Mouse (Mus musculus): Measurements from ENCODE around the gene Stk39. TPM values are rescaled to one million over a fixed set of nuclear protein-coding genes. Genes with fewer than 3 reads are reported as not detected.

Gene Stk39
- polyA plus RNA-seq, 1 experiment from 2014 or later: 46.5 TPM

GRCm38 (mm10) chr2:68229081-68229480, 243.0 kb downstream of the Stk39 start:
- Histone ChIP-seq H3K27ac (no peak overlapping the region), H3K9me3 (no peaks in the 10 kb centered on the region), H3K9ac (no peak overlapping the region), H3K27me3 (replicated peaks) (no peaks in the 10 kb centered on the region), H3K4me3 (no peak overlapping the region), H3K4me1 (no peaks in the 10 kb centered on the region), H3K36me3 (peaks cover 5% of the 10 kb centered on the region; the same call in 1 of the 2 replicates), H3K4me2 (replicated peaks) (no peak overlapping the region)
- WGBS: 70% methylated on average over 2 of the region's 2 CpGs
- no peak for ATAC-seq (ENCODE audit: low FRiP score, low read depth)

GRCm38 (mm10) chr2:68222227-68222873, 249.7 kb downstream of the Stk39 start:
- Histone ChIP-seq H3K4me1 (peaks cover 17% of the 10 kb centered on the region), H3K9me3 (no peaks in the 10 kb centered on the region), H3K27ac (no peak overlapping the region), H3K4me3 (no peak overlapping the region), H3K36me3 (peaks cover 2% of the 10 kb centered on the region; the same call in 1 of the 2 replicates), H3K4me2 (replicated peaks) (no peak overlapping the region), H3K9ac (no peak overlapping the region), H3K27me3 (replicated peaks) (no peaks in the 10 kb centered on the region)
- WGBS: 23% methylated on average over 5 of the region's 5 CpGs
- peak; percentile 67 for ATAC-seq (ENCODE audit: low FRiP score, low read depth)

DNA sequence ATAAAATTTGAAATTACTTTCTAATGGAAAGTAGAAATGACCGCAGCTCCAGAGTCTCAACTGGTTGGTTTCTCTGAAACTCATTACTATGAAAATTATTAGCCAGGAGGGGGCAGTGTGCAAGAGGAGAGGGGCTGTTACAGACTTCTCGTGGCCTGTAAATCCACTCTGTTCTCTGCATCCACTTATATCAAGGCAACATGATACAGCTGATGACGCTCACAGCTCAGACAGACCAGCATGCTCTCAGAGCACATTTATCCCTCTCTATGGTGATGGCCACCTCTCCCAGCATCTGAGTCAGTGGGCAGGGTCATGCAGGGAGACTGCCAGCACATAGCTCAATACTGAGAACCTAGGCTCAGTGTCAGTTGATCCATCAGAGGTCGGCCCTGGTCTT, 250.8 kb downstream of the Stk39 start:
- peak; percentile 57; the same call in 1 of the 2 replicates for ATAC-seq (ENCODE audit: low FRiP score, low read depth)
- Histone ChIP-seq H3K36me3 (peaks cover 2% of the 10 kb centered on the region; the same call in 1 of the 2 replicates), H3K9ac (no peak overlapping the region), H3K27me3 (replicated peaks) (no peaks in the 10 kb centered on the region), H3K4me1 (peaks cover 17% of the 10 kb centered on the region), H3K4me3 (no peak overlapping the region), H3K27ac (no peak overlapping the region), H3K4me2 (replicated peaks) (no peak overlapping the region), H3K9me3 (no peaks in the 10 kb centered on the region)
- 70% methylated on average over 4 of the region's 4 CpGs for WGBS

- H3K4me3 ChIP-seq: no peak overlapping the region
Measured at GRCm38 (mm10) chr2:68219823-68220222, 252.2 kb downstream of the Stk39 start.

DNA sequence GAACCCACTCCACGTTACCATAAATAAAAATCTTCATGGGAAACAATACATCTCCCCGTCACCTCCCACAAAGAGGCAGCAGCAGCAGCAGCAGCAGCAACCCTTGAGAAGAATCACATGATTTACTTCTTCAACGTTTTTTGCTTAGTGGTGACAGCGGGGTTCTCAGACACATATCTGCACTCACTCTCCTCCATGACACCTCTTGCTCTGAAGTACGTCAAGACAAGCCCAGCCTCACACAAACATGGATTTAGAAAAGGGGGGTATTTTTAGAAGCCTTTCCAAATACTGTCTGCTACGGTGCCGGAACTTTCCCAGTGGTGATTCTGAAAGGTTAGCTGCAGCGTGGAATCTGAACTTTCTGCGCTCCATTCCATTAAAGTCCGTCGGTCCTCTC, 256.9 kb downstream of the Stk39 start:
- Histone ChIP-seq H3K36me3 (peaks cover 2% of the 10 kb centered on the region; the same call in 1 of the 2 replicates), H3K4me3 (no peak overlapping the region), H3K27ac (no peak overlapping the region), H3K27me3 (replicated peaks) (no peaks in the 10 kb centered on the region), H3K4me1 (no peaks in the 10 kb centered on the region), H3K9me3 (no peaks in the 10 kb centered on the region), H3K9ac (no peak overlapping the region), H3K4me2 (replicated peaks) (no peak overlapping the region)
- WGBS: 84% methylated on average over 11 of the region's 11 CpGs
- no peak for ATAC-seq (ENCODE audit: low FRiP score, low read depth)

More at GRCm38 (mm10) chr2:68219823-68220222, 252.2 kb downstream of the Stk39 start:
- H3K9ac ChIP-seq: no peak overlapping the region
- H3K36me3 ChIP-seq: peaks cover 2% of the 10 kb centered on the region; the same call in 1 of the 2 replicates
- H3K27me3 ChIP-seq (replicated peaks): no peaks in the 10 kb centered on the region
- no peak overlapping the region for H3K4me2 ChIP-seq (replicated peaks)
- 91% methylated on average over 4 of the region's 4 CpGs for WGBS
- H3K9me3 ChIP-seq: no peaks in the 10 kb centered on the region
- ATAC-seq (ENCODE audit: low FRiP score, low read depth): no peak
- H3K4me1 ChIP-seq: peaks cover 17% of the 10 kb centered on the region
- no peak overlapping the region for H3K27ac ChIP-seq

DNA sequence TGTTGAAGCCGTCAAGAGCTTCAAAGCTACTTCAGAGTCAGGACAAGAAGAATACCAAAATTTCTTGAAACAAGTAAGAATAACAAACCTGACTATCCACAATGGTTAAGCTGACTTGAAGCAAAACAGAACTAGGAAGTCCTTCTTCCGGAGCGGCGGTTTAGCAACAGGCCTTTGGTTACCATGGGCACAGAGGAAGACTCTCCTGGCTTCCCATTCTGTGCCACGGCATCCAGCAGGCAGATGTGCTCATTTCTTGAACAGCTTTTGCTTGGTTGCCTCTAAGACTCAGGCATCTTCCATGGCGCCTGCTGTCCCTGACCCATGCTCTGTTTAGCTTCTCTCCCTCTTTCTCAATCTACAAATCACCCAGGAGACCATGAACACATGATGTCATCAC, 257.7 kb downstream of the Stk39 start:
- H3K4me1 ChIP-seq: no peaks in the 10 kb centered on the region
- no peak overlapping the region for H3K9ac ChIP-seq
- no peak overlapping the region for H3K4me2 ChIP-seq (replicated peaks)
- H3K27ac ChIP-seq: no peak overlapping the region
- no peak overlapping the region for H3K4me3 ChIP-seq
- peaks cover 2% of the 10 kb centered on the region; the same call in 1 of the 2 replicates for H3K36me3 ChIP-seq
- no peaks in the 10 kb centered on the region for H3K27me3 ChIP-seq (replicated peaks)
- no peak for ATAC-seq (ENCODE audit: low FRiP score, low read depth)
- no peaks in the 10 kb centered on the region for H3K9me3 ChIP-seq
- 77% methylated on average over 6 of the region's 6 CpGs for WGBS

DNA sequence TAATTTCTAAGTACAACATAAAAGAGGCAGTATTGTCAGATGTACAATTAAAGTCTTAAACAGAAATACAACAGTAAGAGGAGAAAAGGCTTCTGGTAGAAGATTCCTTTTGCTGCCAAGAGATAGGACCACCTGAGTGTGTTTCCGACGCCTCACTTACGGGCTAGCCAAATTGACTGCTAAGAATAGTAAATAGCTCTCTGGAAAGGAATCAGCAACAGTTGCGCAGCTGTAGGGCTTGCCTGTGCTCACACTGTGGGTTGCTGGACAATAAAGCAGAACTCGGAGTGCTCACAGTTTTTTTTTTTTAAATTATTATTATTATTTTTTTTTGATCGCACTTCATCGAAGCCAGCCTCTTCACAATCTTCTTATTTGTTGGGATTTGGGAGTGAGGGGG, 260.6 kb downstream of the Stk39 start:
- H3K27ac ChIP-seq: no peak overlapping the region
- H3K4me3 ChIP-seq: no peak overlapping the region
- H3K9me3 ChIP-seq: no peaks in the 10 kb centered on the region
- ATAC-seq (ENCODE audit: low FRiP score, low read depth): no peak
- 88% methylated on average over 7 of the region's 7 CpGs for WGBS
- H3K4me2 ChIP-seq (replicated peaks): no peak overlapping the region
- no peaks in the 10 kb centered on the region for H3K4me1 ChIP-seq
- no peaks in the 10 kb centered on the region for H3K27me3 ChIP-seq (replicated peaks)
- no peak overlapping the region for H3K9ac ChIP-seq
- H3K36me3 ChIP-seq: no peaks in the 10 kb centered on the region

GRCm38 (mm10) chr2:68196245-68196644, 275.8 kb downstream of the Stk39 start:
- H3K4me1 ChIP-seq: no peaks in the 10 kb centered on the region
- H3K36me3 ChIP-seq: no peaks in the 10 kb centered on the region
- WGBS: 78% methylated on average over 4 of the region's 4 CpGs
- no peak overlapping the region for H3K4me2 ChIP-seq (replicated peaks)
- H3K27ac ChIP-seq: no peak overlapping the region
- no peaks in the 10 kb centered on the region for H3K27me3 ChIP-seq (replicated peaks)
- H3K4me3 ChIP-seq: no peak overlapping the region
- H3K9me3 ChIP-seq: no peaks in the 10 kb centered on the region
- no peak for ATAC-seq (ENCODE audit: low FRiP score, low read depth)
- no peak overlapping the region for H3K9ac ChIP-seq

DNA sequence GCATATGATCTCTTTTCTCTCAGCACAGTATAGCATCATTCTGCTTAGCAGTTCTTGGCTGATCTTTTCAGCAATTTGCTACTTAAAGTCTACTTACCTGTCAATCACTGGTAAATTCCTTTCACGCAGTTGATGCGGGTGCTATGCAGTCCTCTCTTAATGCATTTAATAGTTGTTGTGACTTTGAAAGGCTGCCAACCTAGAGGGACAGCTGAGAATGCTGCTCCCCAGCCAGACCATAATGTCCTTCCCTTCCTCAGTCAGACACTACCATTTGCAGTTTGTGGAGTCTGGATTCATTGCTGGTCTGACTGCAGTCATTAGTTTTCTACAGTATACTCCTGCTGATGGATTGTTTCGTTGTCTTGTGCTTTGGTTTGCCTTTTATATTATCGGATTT, 277.6 kb downstream of the Stk39 start:
- 78% methylated on average over 4 of the region's 4 CpGs for WGBS
- no peaks in the 10 kb centered on the region for H3K4me1 ChIP-seq
- H3K27me3 ChIP-seq (replicated peaks): no peaks in the 10 kb centered on the region
- no peak overlapping the region for H3K9ac ChIP-seq
- no peaks in the 10 kb centered on the region for H3K9me3 ChIP-seq
- no peak overlapping the region for H3K4me3 ChIP-seq
- no peak overlapping the region for H3K4me2 ChIP-seq (replicated peaks)
- no peaks in the 10 kb centered on the region for H3K36me3 ChIP-seq
- no peak overlapping the region for H3K27ac ChIP-seq
- no peak for ATAC-seq (ENCODE audit: low FRiP score, low read depth)

GRCm38 (mm10) chr2:68193465-68193837, 278.6 kb downstream of the Stk39 start:
- Histone ChIP-seq H3K27ac (no peak overlapping the region), H3K9ac (no peak overlapping the region), H3K4me2 (replicated peaks) (no peak overlapping the region), H3K4me3 (no peak overlapping the region), H3K27me3 (replicated peaks) (no peaks in the 10 kb centered on the region), H3K36me3 (no peaks in the 10 kb centered on the region), H3K4me1 (no peaks in the 10 kb centered on the region), H3K9me3 (no peaks in the 10 kb centered on the region)
- no peak for ATAC-seq (ENCODE audit: low FRiP score, low read depth)

- no peak for ATAC-seq (ENCODE audit: low FRiP score, low read depth)
- Histone ChIP-seq H3K27me3 (replicated peaks) (no peaks in the 10 kb centered on the region), H3K36me3 (no peaks in the 10 kb centered on the region), H3K4me1 (no peaks in the 10 kb centered on the region), H3K9me3 (no peaks in the 10 kb centered on the region), H3K4me3 (no peak overlapping the region), H3K4me2 (replicated peaks) (no peak overlapping the region), H3K27ac (no peak overlapping the region), H3K9ac (no peak overlapping the region)
- 84% methylated on average over 5 of the region's 5 CpGs for WGBS
Measured at GRCm38 (mm10) chr2:68192605-68193464, 279.2 kb downstream of the Stk39 start.

DNA sequence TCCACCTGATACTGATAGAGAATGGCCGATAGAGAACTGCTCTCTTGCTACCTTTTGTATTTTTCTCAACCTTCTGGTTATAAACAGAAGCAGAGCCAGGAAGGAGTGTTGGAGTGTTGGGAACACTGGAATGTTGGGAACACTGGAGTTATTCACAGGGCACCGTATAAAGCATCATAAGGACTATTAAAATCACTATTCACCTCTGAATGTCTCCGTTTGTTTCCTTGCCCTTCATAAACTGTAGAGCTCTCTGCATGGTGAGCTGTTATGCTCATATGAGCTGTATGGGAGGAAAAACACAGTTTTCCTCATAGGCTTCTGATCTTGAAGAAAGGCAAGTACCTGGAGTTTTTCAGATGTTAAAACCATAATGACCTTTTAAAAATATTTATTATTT, 295.6 kb downstream of the Stk39 start:
- H3K27ac ChIP-seq: no peak overlapping the region
- H3K4me3 ChIP-seq: no peak overlapping the region
- no peaks in the 10 kb centered on the region for H3K4me1 ChIP-seq
- 85% methylated on average over 3 of the region's 3 CpGs for WGBS
- H3K9ac ChIP-seq: no peak overlapping the region
- no peaks in the 10 kb centered on the region for H3K27me3 ChIP-seq (replicated peaks)
- no peak for ATAC-seq (ENCODE audit: low FRiP score, low read depth)
- no peaks in the 10 kb centered on the region for H3K9me3 ChIP-seq
- no peaks in the 10 kb centered on the region for H3K36me3 ChIP-seq
- no peak overlapping the region for H3K4me2 ChIP-seq (replicated peaks)
